Mouse (Mus musculus): ENCODE measurements around the gene Acsf2. TPM values are rescaled to one million over a fixed set of nuclear protein-coding genes. Genes with fewer than 3 reads are reported as not detected.

Gene Acsf2
- polyA plus RNA-seq, 1 experiment from 2014 or later = 8.9 TPM

DNA sequence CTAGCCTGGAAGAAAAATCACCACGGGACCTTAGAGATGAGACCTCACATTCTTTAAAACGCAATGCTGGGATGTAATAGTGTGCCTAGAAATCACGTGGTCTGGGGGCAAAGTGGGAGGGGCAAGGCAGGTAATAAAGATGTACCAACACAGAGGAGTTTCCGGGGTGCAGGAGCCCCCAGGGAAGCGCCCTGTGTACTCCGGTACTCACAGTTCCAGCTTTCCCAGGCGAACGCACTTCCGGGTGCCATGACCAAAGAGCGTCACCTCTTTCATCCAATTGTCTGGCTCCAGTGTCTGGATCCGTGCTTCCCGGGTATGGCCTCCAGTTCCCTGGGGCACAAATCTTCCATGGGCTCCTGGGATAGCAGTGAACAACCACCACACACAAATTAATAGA is 58.3 kb downstream of the Acsf2 start:
- no peak overlapping the region for H3K4me3 ChIP-seq (replicated peaks)

GRCm38 (mm10) chr11:94542400-94542799 is 59.3 kb downstream of the Acsf2 start:
- no peak for ATAC-seq (replicated peaks; ENCODE audit: low FRiP score)

More for the DNA sequence above, 58.3 kb downstream of the Acsf2 start:
- H3K27ac ChIP-seq = no peak overlapping the region
- no peaks in the 10 kb centered on the region for H3K9me3 ChIP-seq (replicated peaks)
- 0 out of 2 replicates have a peak, but pooled peaks cover 8% of the 10 kb centered on the region for H3K36me3 ChIP-seq
- H3K27me3 ChIP-seq = no peaks in the 10 kb centered on the region
- H3K9ac ChIP-seq = no peak overlapping the region
- ATAC-seq (replicated peaks; ENCODE audit: low FRiP score) = no peak
- no peak overlapping the region for H3K4me2 ChIP-seq
- peaks cover 26% of the 10 kb centered on the region for H3K4me1 ChIP-seq
- WGBS = 85% methylated on average over 12 of the region's 12 CpGs

DNA sequence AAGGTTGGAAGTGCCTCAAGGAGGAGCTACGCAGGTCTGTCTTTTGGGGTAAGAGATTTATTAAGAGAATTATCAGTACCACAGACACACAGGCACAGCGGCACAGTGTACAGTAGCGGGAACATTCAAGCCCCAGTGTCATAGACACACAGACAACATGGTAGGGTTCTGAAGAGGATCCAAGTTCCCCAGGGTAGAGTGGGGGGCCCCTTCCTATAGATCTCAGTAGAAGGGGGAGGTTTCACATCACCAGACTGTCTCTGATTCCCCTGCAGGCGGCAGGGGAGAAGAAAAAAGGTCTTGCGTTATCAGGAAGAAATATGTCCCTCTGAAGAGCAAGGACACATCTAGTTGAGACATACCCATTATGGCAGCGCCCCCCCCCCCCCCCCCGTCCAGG is 61.9 kb downstream of the Acsf2 start:
- Histone ChIP-seq H3K36me3 (0 out of 2 replicates have a peak, but pooled peaks cover 8% of the 10 kb centered on the region), H3K4me2 (no peak overlapping the region), H3K27ac (no peak overlapping the region), H3K4me3 (replicated peaks) (no peak overlapping the region), H3K27me3 (no peaks in the 10 kb centered on the region), H3K4me1 (peaks cover 24% of the 10 kb centered on the region), H3K9ac (no peak overlapping the region), H3K9me3 (replicated peaks) (no peaks in the 10 kb centered on the region)
- no peak for ATAC-seq (replicated peaks; ENCODE audit: low FRiP score)
- 76% methylated on average over 7 of the region's 7 CpGs for WGBS

More at GRCm38 (mm10) chr11:94542400-94542799, 59.3 kb downstream of the Acsf2 start:
- peaks cover 21% of the 10 kb centered on the region for H3K4me1 ChIP-seq
- no peak overlapping the region for H3K27ac ChIP-seq
- no peak overlapping the region for H3K4me3 ChIP-seq (replicated peaks)
- no peak overlapping the region for H3K9ac ChIP-seq
- H3K9me3 ChIP-seq (replicated peaks) = no peaks in the 10 kb centered on the region
- H3K27me3 ChIP-seq = no peaks in the 10 kb centered on the region
- WGBS = 92% methylated on average over 4 of the region's 4 CpGs
- H3K4me2 ChIP-seq = no peak overlapping the region
- 0 out of 2 replicates have a peak, but pooled peaks cover 8% of the 10 kb centered on the region for H3K36me3 ChIP-seq

GRCm38 (mm10) chr11:94538733-94539292 is 62.9 kb downstream of the Acsf2 start:
- Histone ChIP-seq H3K4me3 (replicated peaks) (no peak overlapping the region), H3K27me3 (no peaks in the 10 kb centered on the region), H3K4me1 (peaks cover 15% of the 10 kb centered on the region), H3K9me3 (replicated peaks) (no peaks in the 10 kb centered on the region), H3K27ac (0 out of 2 replicates have a peak overlapping the region, but pooled peaks have one; percentile 28), H3K9ac (no peak overlapping the region), H3K4me2 (no peak overlapping the region), H3K36me3 (0 out of 2 replicates have a peak, but pooled peaks cover 8% of the 10 kb centered on the region)
- ATAC-seq (replicated peaks; ENCODE audit: low FRiP score) = peak; percentile 64
- WGBS = 44% methylated on average over 8 of the region's 8 CpGs

DNA sequence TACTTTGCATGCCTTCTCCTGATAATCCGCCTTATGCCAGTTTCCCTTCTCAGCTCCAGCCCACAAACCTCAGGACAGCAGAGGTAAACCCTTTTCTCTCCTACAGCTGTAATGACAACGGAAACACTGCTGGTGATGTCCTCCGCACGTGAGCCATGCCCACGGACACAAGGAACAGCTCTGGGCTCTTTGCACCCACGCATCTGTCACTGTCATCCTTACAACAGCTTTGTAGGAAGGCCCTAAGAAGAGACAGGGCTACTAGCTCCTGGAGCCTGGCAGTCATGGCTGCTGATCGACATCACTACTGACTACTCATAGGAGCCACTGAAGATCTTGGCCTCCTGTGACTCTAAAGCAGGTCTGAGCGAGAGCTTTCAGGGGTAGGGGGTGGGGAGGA is 68.5 kb downstream of the Acsf2 start:
- Histone ChIP-seq H3K36me3 (no peaks in the 10 kb centered on the region), H3K27ac (no peak overlapping the region), H3K27me3 (no peaks in the 10 kb centered on the region), H3K4me3 (replicated peaks) (no peak overlapping the region), H3K4me1 (peaks cover 11% of the 10 kb centered on the region), H3K9me3 (replicated peaks) (no peaks in the 10 kb centered on the region), H3K9ac (no peak overlapping the region), H3K4me2 (no peak overlapping the region)
- 72% methylated on average over 8 of the region's 8 CpGs for WGBS
- ATAC-seq (replicated peaks; ENCODE audit: low FRiP score) = no peak

- Histone ChIP-seq H3K9ac (no peak overlapping the region), H3K36me3 (no peaks in the 10 kb centered on the region), H3K9me3 (replicated peaks) (no peaks in the 10 kb centered on the region), H3K4me3 (replicated peaks) (no peak overlapping the region), H3K4me2 (no peak overlapping the region), H3K27ac (no peak overlapping the region), H3K4me1 (peaks cover 29% of the 10 kb centered on the region), H3K27me3 (no peaks in the 10 kb centered on the region)
- WGBS = 60% methylated on average over 3 of the region's 3 CpGs
- ATAC-seq (replicated peaks; ENCODE audit: low FRiP score) = no peak
These were observed 72.8 kb downstream of the Acsf2 start for GRCm38 (mm10) chr11:94528879-94529278.

DNA sequence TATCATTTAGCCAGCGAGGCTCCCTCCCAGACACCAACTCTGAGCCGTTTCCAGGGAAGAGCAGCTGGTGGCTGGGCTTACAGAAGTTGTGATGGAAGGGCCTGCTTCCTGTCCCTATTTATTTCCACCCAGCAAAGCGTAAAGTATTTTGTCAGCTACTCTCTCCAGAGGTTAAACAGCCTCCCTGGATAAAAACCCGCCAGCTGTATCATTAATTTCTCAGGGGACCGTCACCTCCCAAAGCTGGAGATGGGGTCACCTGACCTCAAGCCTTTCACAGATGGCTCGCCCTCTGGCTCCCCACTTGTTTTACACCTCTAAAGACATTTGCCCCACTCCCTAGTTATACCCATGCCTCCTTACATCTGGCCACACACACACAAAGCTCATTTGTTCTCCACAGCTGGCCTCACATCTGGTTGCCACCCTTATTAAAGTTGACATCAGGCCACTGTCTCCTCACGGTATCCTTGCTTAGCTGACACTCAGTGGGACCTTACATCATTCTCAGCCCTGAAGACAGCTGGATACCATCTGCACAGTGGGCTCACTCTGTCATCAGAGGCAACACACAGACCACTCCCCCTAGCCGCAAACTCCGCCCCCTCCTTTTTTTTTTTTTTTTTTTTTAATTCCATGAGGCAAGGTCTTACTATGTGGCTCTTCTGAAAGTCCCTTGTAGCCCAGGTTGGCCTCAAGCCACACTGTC is 75.3 kb downstream of the Acsf2 start:
- Histone ChIP-seq H3K9ac (no peak overlapping the region), H3K27me3 (no peaks in the 10 kb centered on the region), H3K4me3 (replicated peaks) (no peak overlapping the region), H3K27ac (peak overlapping the region; percentile 57), H3K9me3 (replicated peaks) (no peaks in the 10 kb centered on the region), H3K4me1 (peaks cover 40% of the 10 kb centered on the region), H3K36me3 (no peaks in the 10 kb centered on the region), H3K4me2 (no peak overlapping the region)
- ATAC-seq (replicated peaks; ENCODE audit: low FRiP score) = peak; percentile 72
- WGBS = 26% methylated on average over 9 of the region's 9 CpGs

GRCm38 (mm10) chr11:94521219-94521843 is 80.3 kb downstream of the Acsf2 start, which contains the start of gene Mycbpap:
TSS of gene Mycbpap (minus strand) at chr11:94521742.
- no peaks in the 10 kb centered on the region for H3K27me3 ChIP-seq
- WGBS = 1% methylated on average over 42 of the region's 42 CpGs
- H3K4me1 ChIP-seq = peaks cover 56% of the 10 kb centered on the region
- peak within 1 kb of the TSS; percentile 53 for H3K4me3 ChIP-seq (replicated peaks)
- peak within 1 kb of the TSS; percentile 47 for H3K9ac ChIP-seq
- peak within 1 kb of the TSS; percentile 80 for H3K4me2 ChIP-seq
- no peaks in the 10 kb centered on the region for H3K9me3 ChIP-seq (replicated peaks)
- H3K27ac ChIP-seq = peak within 1 kb of the TSS; percentile 67
- ATAC-seq (replicated peaks; ENCODE audit: low FRiP score) = peak; percentile 59
- H3K36me3 ChIP-seq = no peaks in the 10 kb centered on the region

GRCm38 (mm10) chr11:94513452-94513851 is 88.2 kb downstream of the Acsf2 start:
- no peaks in the 10 kb centered on the region for H3K9me3 ChIP-seq (replicated peaks)
- no peak for ATAC-seq (replicated peaks; ENCODE audit: low FRiP score)

DNA sequence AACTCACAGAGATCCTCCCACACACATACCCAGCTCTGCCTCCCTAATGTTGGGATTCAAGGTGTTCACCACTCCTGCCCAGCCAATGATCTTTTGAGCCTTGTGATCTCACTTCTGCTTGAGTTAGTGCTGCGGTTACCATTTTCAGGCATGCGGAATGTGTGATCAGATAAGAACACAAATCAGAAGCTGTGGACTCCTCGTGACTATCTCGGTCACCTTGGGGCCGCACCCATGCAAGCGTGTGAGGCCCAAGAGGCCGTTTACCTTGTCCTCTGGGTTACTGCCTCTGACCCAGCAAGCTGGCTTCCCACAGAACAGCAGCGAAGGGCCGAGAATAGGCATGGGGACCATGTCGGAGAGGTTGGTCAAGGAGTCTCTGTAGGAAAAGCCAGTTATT is 92.7 kb downstream of the Acsf2 start:
- Histone ChIP-seq H3K27ac (peak overlapping the region; percentile 66), H3K4me2 (no peak overlapping the region), H3K36me3 (no peaks in the 10 kb centered on the region), H3K9ac (no peak overlapping the region), H3K4me1 (peaks cover 32% of the 10 kb centered on the region), H3K4me3 (replicated peaks) (no peak overlapping the region), H3K27me3 (peaks cover 7% of the 10 kb centered on the region; the same call in 1 of the 2 replicates), H3K9me3 (replicated peaks) (no peaks in the 10 kb centered on the region)
- no peak for ATAC-seq (replicated peaks; ENCODE audit: low FRiP score)
- 74% methylated on average over 10 of the region's 10 CpGs for WGBS

More at GRCm38 (mm10) chr11:94513452-94513851, 88.2 kb downstream of the Acsf2 start:
- Histone ChIP-seq H3K4me1 (peaks cover 38% of the 10 kb centered on the region), H3K27ac (no peak overlapping the region), H3K27me3 (no peaks in the 10 kb centered on the region), H3K4me3 (replicated peaks) (no peak overlapping the region), H3K4me2 (no peak overlapping the region), H3K36me3 (no peaks in the 10 kb centered on the region), H3K9ac (no peak overlapping the region)
- 45% methylated on average over 9 of the region's 9 CpGs for WGBS

Measured in kidney, embryonic 15.5 days (tissue).